Mouse (Mus musculus) C2C12 (cell line): Measurements from ENCODE around the gene Spata33. TPM values are rescaled to one million over a fixed set of nuclear protein-coding genes. Genes with fewer than 3 reads are reported as not detected.
"Not testable (repeated sequence)": the region's sequence is repeated elsewhere in the genome, so short reads cannot be mapped to it uniquely, and the experiment has no call there.

Experiments used
- H3K27me3 ChIP-seq: one replicate; pipeline ENCODE4 v1.6.1; 2011; ENCODE audit not compliant: control insufficient read depth, insufficient read depth, insufficient read length
- H3K36me3 ChIP-seq: one replicate; pipeline ENCODE4 v1.6.1; 2011; ENCODE audit not compliant: control insufficient read depth, insufficient read depth
- H3K4me3 ChIP-seq: one replicate; pipeline ENCODE4 v1.5.1; 2011; ENCODE audit warnings: mild to moderate bottlenecking, control low read depth; ENCODE audit not compliant: poor library complexity, insufficient read depth, severe bottlenecking
- H3K79me2 ChIP-seq: one replicate; pipeline ENCODE4 v1.6.1; 2011; ENCODE audit not compliant: control insufficient read depth, insufficient read depth
- H3K79me3 ChIP-seq: one replicate; pipeline ENCODE4 v1.6.1; 2011; ENCODE audit warnings: low read depth, control low read depth
- H3ac ChIP-seq: one replicate; pipeline ENCODE3; 2011; ENCODE audit warnings: low read depth; ENCODE audit not compliant: control insufficient read depth, insufficient read length
- CEBPB ChIP-seq: IDR thresholded peaks from one replicate; pipeline ENCODE4 v1.6.1; 2011; ENCODE audit warnings: low read depth, mild to moderate bottlenecking, control low read depth, moderate library complexity
- CTCF ChIP-seq: IDR thresholded peaks from one replicate; pipeline ENCODE4 v1.5.1; 2011; ENCODE audit not compliant: control insufficient read depth, insufficient read depth, insufficient read length
- FOSL1 ChIP-seq: IDR thresholded peaks from one replicate; pipeline ENCODE4 v1.8.0; 2011; ENCODE audit warnings: mild to moderate bottlenecking, low read length; ENCODE audit not compliant: poor library complexity, insufficient read depth, severe bottlenecking
- MAX ChIP-seq: IDR thresholded peaks from one replicate; pipeline ENCODE4 v1.6.1; 2011; ENCODE audit warnings: mild to moderate bottlenecking, control low read depth
- MYOD1 ChIP-seq: IDR thresholded peaks from one replicate; pipeline ENCODE4 v1.6.1; 2011; ENCODE audit warnings: low read depth; ENCODE audit not compliant: control insufficient read depth, insufficient read length
- MYOG ChIP-seq: IDR thresholded peaks from one replicate; pipeline ENCODE4 v1.6.1; 2011; ENCODE audit not compliant: control insufficient read depth, insufficient read length; ENCODE audit errors: extremely low read depth
- USF1 ChIP-seq: IDR thresholded peaks from one replicate; pipeline ENCODE4 v1.6.1; 2011; ENCODE audit warnings: low read depth, mild to moderate bottlenecking, control low read depth, moderate library complexity
- polyA plus RNA-seq: library from polyadenylated mRNA; unstranded; fragments of >200 nt; fragmentation: generic; extraction: Trizol; gene quantifications from one replicate; pipeline ENCODE4 v1.2.1, GENCODE M21; 2012; ENCODE audit warnings: missing spikeins

Spata33 gene
- polyA plus RNA-seq, 1 experiment = 1.1 TPM

DNA sequence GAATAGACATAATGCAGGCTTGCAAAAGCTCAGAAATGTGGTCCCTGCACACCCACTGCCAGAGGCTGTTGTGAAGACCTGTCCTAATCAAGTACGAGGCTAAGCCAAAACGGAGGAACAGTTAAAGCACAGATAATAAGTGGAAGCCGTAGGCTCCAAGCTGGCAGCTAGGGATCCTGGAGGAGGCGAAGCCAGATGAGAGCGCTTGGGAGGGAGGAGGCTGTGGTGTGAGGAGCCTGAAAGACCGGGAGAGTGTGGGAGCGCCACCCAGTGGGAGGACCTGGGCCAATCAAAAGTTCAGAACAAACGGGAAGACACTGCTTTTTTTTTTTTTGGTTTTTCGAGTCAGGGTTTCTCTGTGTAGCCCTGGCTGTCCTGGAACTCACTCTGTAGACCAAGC lies 22.0 kb upstream of the Spata33 start:
- Histone ChIP-seq H3K36me3 (no peaks in the 10 kb centered on the region), H3K79me2 (no peaks in the 10 kb centered on the region), H3ac (no peak overlapping the region), H3K27me3 (no peaks in the 10 kb centered on the region), H3K79me3 (no peaks in the 10 kb centered on the region), H3K4me3 (no peak overlapping the region)
- TF ChIP-seq USF1 (no peak), MAX (no peak), FOSL1 (no peak), CTCF (peak; percentile 42), CEBPB (no peak)

DNA sequence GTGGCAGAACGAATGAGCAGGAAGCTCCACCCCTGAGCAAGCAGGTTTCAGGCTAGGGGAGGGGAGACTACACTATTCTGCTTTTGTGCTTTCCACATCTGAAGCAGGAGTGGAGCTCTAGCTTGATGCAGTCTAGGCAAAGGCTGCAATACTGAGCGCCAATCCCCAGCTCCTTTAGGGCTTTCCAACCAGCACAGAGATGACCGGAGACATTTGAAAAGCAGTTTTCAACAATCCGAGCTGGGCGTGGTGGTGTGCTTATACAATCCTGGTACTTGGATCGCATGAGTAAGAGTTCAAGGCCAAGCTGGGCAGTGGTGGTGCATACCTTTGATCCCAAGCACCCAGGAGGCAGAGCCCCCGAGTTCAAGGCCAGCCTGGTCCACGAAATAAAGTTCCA lies 20.7 kb upstream of the Spata33 start:
- no peaks in the 10 kb centered on the region for H3K79me3 ChIP-seq
- H3K79me2 ChIP-seq = no peaks in the 10 kb centered on the region
- TF ChIP-seq MAX (no peak), CEBPB (no peak), USF1 (no peak), FOSL1 (no peak), MYOD1 (no peak), MYOG (no peak), CTCF (no peak)
- H3K27me3 ChIP-seq = no peaks in the 10 kb centered on the region
- no peak overlapping the region for H3ac ChIP-seq
- no peaks in the 10 kb centered on the region for H3K36me3 ChIP-seq
- H3K4me3 ChIP-seq = no peak overlapping the region

DNA sequence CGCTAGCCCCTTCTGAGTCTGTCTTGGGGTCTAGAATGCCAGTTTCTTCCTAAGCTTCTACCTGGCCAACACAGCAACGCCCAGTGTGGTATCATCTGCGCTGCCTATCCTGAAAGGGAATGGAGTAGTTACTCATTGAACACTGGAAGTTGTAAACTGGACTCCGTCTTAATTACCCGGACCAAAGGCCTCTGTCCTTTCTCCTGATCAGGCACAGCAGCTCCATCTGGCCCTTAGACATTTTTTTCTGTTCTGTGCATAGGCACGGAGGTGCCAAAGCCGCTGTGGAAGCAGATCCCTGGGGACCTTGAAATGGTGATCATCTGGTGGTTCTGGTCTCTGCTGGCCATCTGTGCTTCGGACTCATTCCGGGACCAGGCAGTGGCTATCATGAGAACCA lies 18.9 kb upstream of the Spata33 start:
- Histone ChIP-seq H3K36me3 (no peaks in the 10 kb centered on the region), H3K79me3 (no peaks in the 10 kb centered on the region), H3ac (no peak overlapping the region), H3K27me3 (no peaks in the 10 kb centered on the region), H3K4me3 (no peak overlapping the region), H3K79me2 (no peaks in the 10 kb centered on the region)
- TF ChIP-seq USF1 (no peak), FOSL1 (no peak), CTCF (no peak)

DNA sequence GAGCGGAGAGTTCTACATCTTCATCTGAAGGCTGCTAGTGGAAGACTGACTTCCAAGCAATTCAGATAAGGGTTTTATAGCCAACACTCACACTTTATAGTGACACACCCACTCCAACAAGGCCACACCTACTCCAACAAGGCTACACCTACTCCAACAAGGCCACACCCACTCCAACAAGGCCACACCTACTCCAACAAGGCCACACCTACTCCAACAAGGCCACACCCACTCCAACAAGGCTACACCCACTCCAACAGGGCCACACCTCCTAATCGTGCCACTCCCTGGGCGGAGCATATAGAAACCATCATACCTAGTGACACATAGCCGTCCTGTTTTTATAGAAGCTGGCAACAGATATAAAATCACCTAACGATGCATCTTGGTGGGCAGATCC lies 15.6 kb upstream of the Spata33 start:
- not testable (repeated sequence) for H3K79me2 ChIP-seq, H3K27me3 ChIP-seq, H3K79me3 ChIP-seq, H3K36me3 ChIP-seq, H3ac ChIP-seq, H3K4me3 ChIP-seq

DNA sequence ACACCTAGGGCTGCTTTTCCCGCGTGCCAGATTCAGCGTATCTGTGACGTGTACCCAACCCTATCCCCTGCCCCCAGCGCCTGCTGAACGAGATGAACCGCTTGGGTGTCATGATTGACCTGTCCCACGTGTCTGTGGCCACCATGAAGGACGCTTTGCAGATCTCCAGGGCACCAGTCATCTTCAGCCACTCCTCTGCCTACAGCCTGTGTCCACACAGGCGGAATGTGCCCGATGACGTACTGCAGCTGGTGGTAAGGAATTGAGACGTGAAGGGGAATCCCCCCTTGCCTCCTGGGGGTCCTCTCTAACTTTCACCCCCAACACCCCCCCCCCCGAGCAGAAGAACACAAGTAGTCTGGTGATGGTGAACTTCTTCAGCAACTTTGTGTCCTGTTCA lies 12.8 kb upstream of the Spata33 start:
- Histone ChIP-seq H3K36me3 (no peaks in the 10 kb centered on the region), H3K79me3 (no peaks in the 10 kb centered on the region), H3K27me3 (peaks cover 5% of the 10 kb centered on the region), H3K79me2 (no peaks in the 10 kb centered on the region), H3K4me3 (no peak overlapping the region), H3ac (no peak overlapping the region)
- TF ChIP-seq MAX = no peak
- no peak for TF ChIP-seq CEBPB
- no peak for TF ChIP-seq FOSL1
- no peak for TF ChIP-seq USF1
- TF ChIP-seq MYOD1 = no peak
- no peak for TF ChIP-seq MYOG
- no peak for TF ChIP-seq CTCF

DNA sequence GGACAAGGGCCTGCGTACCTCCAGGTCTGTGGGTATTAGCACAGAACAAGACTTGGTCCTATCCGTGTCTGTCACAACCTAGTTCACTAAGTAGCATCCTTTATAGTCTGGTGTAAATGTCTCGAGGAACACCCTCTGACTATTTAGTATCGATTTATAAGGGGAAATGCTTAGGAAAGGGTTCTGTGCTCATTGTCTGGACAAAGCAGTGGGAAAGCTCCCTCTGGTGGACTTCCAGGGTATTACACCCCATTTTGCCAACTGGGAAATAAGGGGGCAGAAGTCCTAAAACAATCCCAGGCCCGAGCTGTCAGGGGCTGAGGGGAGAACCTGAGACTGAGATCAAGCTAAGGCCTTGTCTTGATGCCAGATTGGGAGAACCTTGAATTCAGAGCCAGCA lies 10.3 kb upstream of the Spata33 start:
- H3K4me3 ChIP-seq = no peak overlapping the region
- no peak overlapping the region for H3ac ChIP-seq
- TF ChIP-seq FOSL1 (no peak), CTCF (peak; percentile 26), MAX (no peak), MYOD1 (no peak), MYOG (no peak), USF1 (no peak)
- H3K79me3 ChIP-seq = no peaks in the 10 kb centered on the region
- H3K79me2 ChIP-seq = no peaks in the 10 kb centered on the region
- peaks cover 4% of the 10 kb centered on the region for H3K36me3 ChIP-seq
- H3K27me3 ChIP-seq = peaks cover 5% of the 10 kb centered on the region
